Mouse (Mus musculus) limb, embryonic 11.5 days (tissue): ENCODE data around the gene H2al1d. TPM values are rescaled to one million over a fixed set of nuclear protein-coding genes. Genes with fewer than 3 reads are reported as not detected.

ENCODE experiments used
- ATAC-seq: fragments of 200-750 bp; cut with Nextera tagmentation; 2 replicates; pipeline ENCODE4 v1.8.0; 2017; ENCODE audit warnings: low read depth; ENCODE audit not compliant: insufficient number of reproducible peaks, low FRiP score, low TSS enrichment
- DNase-seq: peaks from one replicate; pipeline ENCODE4 v3.0.0-alpha.2; 2015; ENCODE audit warnings: low spot score
- H3K27ac ChIP-seq: fragments of 300-500 bp; sonication (generic); replicated peaks from 2 replicates; pipeline ENCODE4 v1.5.1; 2014; ENCODE audit warnings: low read depth, mild to moderate bottlenecking, low read length
- H3K27me3 ChIP-seq: fragments of 300-500 bp; sonication (generic); 2 replicates; pipeline ENCODE4 v1.6.1; 2014; ENCODE audit warnings: mild to moderate bottlenecking, low read length, mixed read lengths; ENCODE audit not compliant: control insufficient read depth, insufficient read depth
- H3K36me3 ChIP-seq: fragments of 300-500 bp; sonication (generic); 2 replicates; pipeline ENCODE4 v1.6.1; 2014; ENCODE audit warnings: mild to moderate bottlenecking, low read length, moderate library complexity, mixed read lengths; ENCODE audit not compliant: control insufficient read depth, insufficient read depth
- H3K4me1 ChIP-seq: fragments of 300-500 bp; sonication (generic); 2 replicates; pipeline ENCODE4 v1.6.1; 2014; ENCODE audit warnings: low read length, mixed read lengths; ENCODE audit not compliant: control insufficient read depth, insufficient read depth
- H3K4me2 ChIP-seq: fragments of 300-500 bp; sonication (generic); 2 replicates; pipeline ENCODE4 v1.6.1; 2014; ENCODE audit warnings: low read depth, mild to moderate bottlenecking, moderate library complexity; ENCODE audit not compliant: severe bottlenecking
- H3K4me3 ChIP-seq: fragments of 300-500 bp; sonication (generic); 2 replicates; pipeline ENCODE4 v1.5.1; 2014; ENCODE audit warnings: low read depth, low read length
- H3K9ac ChIP-seq: fragments of 300-500 bp; sonication (generic); 2 replicates; pipeline ENCODE4 v1.6.1; 2014; ENCODE audit warnings: mild to moderate bottlenecking, low read length
- H3K9me3 ChIP-seq: fragments of 300-500 bp; sonication (generic); 2 replicates; pipeline ENCODE4 v1.6.1; 2016; ENCODE audit warnings: low read length; ENCODE audit not compliant: control insufficient read depth
- WGBS: fragments of 180-500 bp; shearing (Covaris S2); extraction: QIAGEN DNeasy Blood & Tissue Kit; methylation state at CpG from one replicate; pipeline ENCODE4 v1.1.7; 2014; 5-methylcytosine and 5-hydroxymethylcytosine counted together
- polyA plus RNA-seq: library from polyadenylated mRNA; unstranded; fragments of >200 nt; fragmentation: Nextera tagmentation; extraction: Ambion mirVana; gene quantifications from 2 replicates; pipeline ENCODE4 v1.2.1, GENCODE M21; 2014

Gene H2al1d
- polyA plus RNA-seq, 1 experiment from 2014 or later: not detected

DNA sequence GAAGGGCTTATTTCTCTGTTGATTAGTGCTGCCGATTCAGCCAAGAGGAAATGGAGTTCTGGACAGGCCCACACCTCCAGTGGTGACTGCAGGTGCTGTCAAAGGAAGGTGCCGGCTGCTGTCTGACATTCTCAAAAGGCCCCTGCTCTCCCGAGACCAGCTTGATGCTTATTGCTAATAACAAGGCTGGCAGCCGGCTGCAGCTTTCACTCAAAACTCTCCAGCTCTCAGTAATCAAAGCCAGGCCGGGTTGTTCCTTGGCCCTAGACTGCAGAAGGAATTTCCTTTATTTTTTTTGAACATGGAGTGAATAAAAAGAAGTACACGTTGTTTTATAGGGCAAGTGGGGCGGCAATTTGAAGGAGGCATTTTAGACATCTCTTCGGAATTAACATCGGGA is 37.1 kb downstream of the H2al1d start:
- H3K27ac ChIP-seq: 0 out of 2 replicates have a peak overlapping the region, but pooled peaks have one; percentile 42
- H3K4me1 ChIP-seq: 0 out of 2 replicates have a peak, but pooled peaks cover 2% of the 10 kb centered on the region
- H3K27me3 ChIP-seq: no peaks in the 10 kb centered on the region
- H3K36me3 ChIP-seq: no peaks in the 10 kb centered on the region
- ATAC-seq (0 out of 2 replicates have a peak, but pooled peaks have one; percentile 47), DNase-seq (peak; percentile 66)
- H3K9ac ChIP-seq: no peak overlapping the region
- H3K4me2 ChIP-seq: no peak overlapping the region; the same call in 1 of the 2 replicates
- no peak overlapping the region for H3K4me3 ChIP-seq
- H3K9me3 ChIP-seq: no peaks in the 10 kb centered on the region
- 37% methylated on average over 9 of the region's 9 CpGs for WGBS

DNA sequence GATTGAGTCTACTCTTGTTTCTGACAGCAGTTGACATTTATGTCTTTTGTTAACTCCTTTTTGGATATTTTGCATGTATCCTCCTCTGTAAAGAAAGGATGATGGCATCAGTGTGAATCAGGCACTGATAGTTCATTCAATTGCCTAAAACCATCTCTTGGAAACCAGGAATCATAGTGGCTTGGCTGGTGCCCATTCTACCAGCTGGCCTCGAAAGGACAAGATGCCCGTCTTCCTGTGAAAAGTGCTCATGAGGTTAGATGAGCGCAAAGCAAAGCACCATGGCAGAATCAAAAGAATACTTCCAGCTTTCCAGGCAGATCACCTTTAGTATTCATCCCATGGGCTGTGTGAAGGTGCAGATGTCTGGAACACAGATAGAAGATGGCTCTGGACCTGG is 38.1 kb downstream of the H2al1d start:
- H3K9ac ChIP-seq: no peak overlapping the region
- no peak overlapping the region for H3K4me3 ChIP-seq
- WGBS: 94% methylated on average over 3 of the region's 3 CpGs
- DNase-seq (no peak), ATAC-seq (no peak)
- 0 out of 2 replicates have a peak, but pooled peaks cover 2% of the 10 kb centered on the region for H3K4me1 ChIP-seq
- H3K36me3 ChIP-seq: no peaks in the 10 kb centered on the region
- no peak overlapping the region for H3K27ac ChIP-seq
- H3K27me3 ChIP-seq: no peaks in the 10 kb centered on the region
- no peaks in the 10 kb centered on the region for H3K9me3 ChIP-seq
- H3K4me2 ChIP-seq: no peak overlapping the region

Other genes starting within 250 kb of the H2al1d start
- not detected in 2 replicates for gene H2al1a, start 9.6 kb upstream of the H2al1d start, polyA plus RNA-seq
- not detected in 2 replicates for gene H2al1b, start 6.4 kb upstream of the H2al1d start, polyA plus RNA-seq
- not detected in 2 replicates for gene H2al1c, start 3.2 kb upstream of the H2al1d start, polyA plus RNA-seq
- gene H2al1e, start 3.1 kb downstream of the H2al1d start, polyA plus RNA-seq: not detected in 2 replicates
- gene H2al1f, start 6.3 kb downstream of the H2al1d start, polyA plus RNA-seq: not detected in 2 replicates
- gene H2al1g, start 9.4 kb downstream of the H2al1d start, polyA plus RNA-seq: not detected in 2 replicates
- not detected in 2 replicates for gene H2al1h, start 12.7 kb downstream of the H2al1d start, polyA plus RNA-seq
- not detected in 2 replicates for gene H2al1i, start 15.8 kb downstream of the H2al1d start, polyA plus RNA-seq
- not detected in 2 replicates for gene H2al1j, start 19.0 kb downstream of the H2al1d start, polyA plus RNA-seq